19 mouse cellular contexts compared by ENCODE assay signal in the genomic region with DNA sequence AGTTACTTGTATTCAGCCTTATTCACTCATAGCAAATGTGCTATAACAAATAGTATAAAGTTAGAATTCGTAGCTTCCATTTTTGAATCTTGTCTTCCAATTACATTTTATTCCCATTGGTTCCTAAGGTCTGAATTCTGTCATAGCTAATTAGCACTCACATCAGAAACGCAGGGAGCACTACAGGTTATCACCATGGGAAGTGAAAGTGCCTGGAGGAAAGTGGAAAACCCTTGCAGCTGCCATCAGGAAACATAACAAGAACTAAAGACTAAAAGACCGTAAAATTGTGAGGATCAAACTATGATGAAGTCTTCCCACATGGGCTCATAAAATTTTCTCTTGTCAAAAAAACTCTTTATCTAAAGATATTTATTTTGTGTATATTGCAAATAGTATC.
DNase-seq lines count a peak whose midpoint lies in the region; ATAC-seq and TF ChIP-seq lines count a peak whose summit lies in the region.
"Had no signal": no experiment of that assay in that cellular context is flagged by ENCODE, and none has a peak within 500 bp of the region (broad histone marks: within the 10 kb centered on the region; RNA-seq: fewer than 3 reads in every experiment).

No protein-coding gene starts in this region.

- no peaks in the 10 kb centered on the region for H3K27me3 ChIP-seq in embryonic facial prominence, embryonic 14.5 days (replicated peaks; ENCODE audit: control insufficient read depth, insufficient read depth, low read length)
- H3K27me3 ChIP-seq in embryonic facial prominence, embryonic 10.5 days (replicated peaks; ENCODE audit: low read depth, poor library complexity, severe bottlenecking), result no peaks in the 10 kb centered on the region
- H3K27me3 ChIP-seq in midbrain, postnatal 0 days (ENCODE audit: insufficient read depth, low read length), result no peaks in the 10 kb centered on the region
- no peaks in the 10 kb centered on the region for H3K27me3 ChIP-seq in midbrain, embryonic 10.5 days (ENCODE audit: low read depth, poor library complexity, severe bottlenecking)
- no peaks in the 10 kb centered on the region for H3K27me3 ChIP-seq in liver, embryonic 11.5 days (replicated peaks; ENCODE audit: control insufficient read depth, insufficient read depth, low read length)
- H3K27me3 ChIP-seq: embryonic facial prominence, embryonic 12.5 days; forebrain, embryonic 12.5 days; hindbrain, embryonic 13.5 days; intestine, embryonic 15.5 days had no signal

- no peak for TF ChIP-seq CTCF in midbrain, postnatal 0 days (IDR thresholded peaks at IDR 0.05)

- H3K4me2 ChIP-seq in embryonic facial prominence, embryonic 14.5 days (ENCODE audit: low read depth, low read length), result no peak overlapping the region
- no peak overlapping the region for H3K4me2 ChIP-seq in midbrain, postnatal 0 days (ENCODE audit: low read depth, low read length, poor library complexity, severe bottlenecking)
- H3K4me2 ChIP-seq in liver, embryonic 11.5 days, result no peak overlapping the region
- H3K4me2 ChIP-seq: embryonic facial prominence, embryonic 12.5 days; forebrain, embryonic 12.5 days; hindbrain, embryonic 13.5 days; intestine, embryonic 15.5 days had no signal

- H3K9ac ChIP-seq in embryonic facial prominence, embryonic 14.5 days (ENCODE audit: low read depth, low read length), result no peak overlapping the region
- no peak overlapping the region for H3K9ac ChIP-seq in midbrain, postnatal 0 days (replicated peaks; ENCODE audit: low read length, poor library complexity, severe bottlenecking)
- H3K9ac ChIP-seq in liver, embryonic 11.5 days (ENCODE audit: low read depth, low read length), result no peak overlapping the region
- H3K9ac ChIP-seq: embryonic facial prominence, embryonic 12.5 days; forebrain, embryonic 12.5 days; hindbrain, embryonic 13.5 days; intestine, embryonic 15.5 days had no signal

- H3K9me3 ChIP-seq in embryonic facial prominence, embryonic 14.5 days (ENCODE audit: control insufficient read depth, low read length), result no peaks in the 10 kb centered on the region
- H3K9me3 ChIP-seq in embryonic facial prominence, embryonic 10.5 days, result no peaks in the 10 kb centered on the region
- H3K9me3 ChIP-seq in midbrain, postnatal 0 days (ENCODE audit: low read length), result no peaks in the 10 kb centered on the region
- no peaks in the 10 kb centered on the region for H3K9me3 ChIP-seq in midbrain, embryonic 10.5 days (replicated peaks)
- H3K9me3 ChIP-seq in liver, embryonic 11.5 days (ENCODE audit: control insufficient read depth, low read length), result no peaks in the 10 kb centered on the region
- H3K9me3 ChIP-seq: embryonic facial prominence, embryonic 12.5 days; forebrain, embryonic 12.5 days; heart, embryonic 10.5 days; hindbrain, embryonic 13.5 days; intestine, embryonic 15.5 days had no signal

- H3K36me3 ChIP-seq in embryonic facial prominence, embryonic 14.5 days (ENCODE audit: control insufficient read depth, insufficient read depth, low read length), result no peaks in the 10 kb centered on the region
- no peaks in the 10 kb centered on the region for H3K36me3 ChIP-seq in embryonic facial prominence, embryonic 10.5 days (replicated peaks)
- no peaks in the 10 kb centered on the region for H3K36me3 ChIP-seq in midbrain, postnatal 0 days (ENCODE audit: insufficient read depth, low read length)
- H3K36me3 ChIP-seq in midbrain, embryonic 10.5 days, result no peaks in the 10 kb centered on the region
- H3K36me3 ChIP-seq in liver, embryonic 11.5 days (ENCODE audit: control insufficient read depth, insufficient read depth, low read length), result no peaks in the 10 kb centered on the region
- H3K36me3 ChIP-seq: embryonic facial prominence, embryonic 12.5 days; forebrain, embryonic 12.5 days; heart, embryonic 10.5 days; hindbrain, embryonic 13.5 days; intestine, embryonic 15.5 days had no signal

- no peak overlapping the region for H3K4me3 ChIP-seq in embryonic facial prominence, embryonic 14.5 days (ENCODE audit: low read depth, low read length)
- no peak overlapping the region for H3K4me3 ChIP-seq in embryonic facial prominence, embryonic 10.5 days
- H3K4me3 ChIP-seq in midbrain, postnatal 0 days (ENCODE audit: low read depth, low read length), result no peak overlapping the region
- H3K4me3 ChIP-seq in midbrain, embryonic 10.5 days, result no peak overlapping the region
- no peak overlapping the region for H3K4me3 ChIP-seq in liver, embryonic 11.5 days (ENCODE audit: low read depth, low read length)
- H3K4me3 ChIP-seq: embryonic facial prominence, embryonic 12.5 days; forebrain, embryonic 12.5 days; heart, embryonic 10.5 days; hindbrain, embryonic 13.5 days; intestine, embryonic 15.5 days had no signal

- no peaks in the 10 kb centered on the region for H3K4me1 ChIP-seq in embryonic facial prominence, embryonic 14.5 days (ENCODE audit: control insufficient read depth, insufficient read depth, low read length)
- no peaks in the 10 kb centered on the region for H3K4me1 ChIP-seq in embryonic facial prominence, embryonic 10.5 days
- H3K4me1 ChIP-seq in midbrain, postnatal 0 days (ENCODE audit: insufficient read depth, low read length), result no peaks in the 10 kb centered on the region
- H3K4me1 ChIP-seq in midbrain, embryonic 10.5 days, result no peaks in the 10 kb centered on the region
- no peaks in the 10 kb centered on the region for H3K4me1 ChIP-seq in liver, embryonic 11.5 days (replicated peaks; ENCODE audit: control insufficient read depth, insufficient read depth, low read length)
- H3K4me1 ChIP-seq: embryonic facial prominence, embryonic 12.5 days; forebrain, embryonic 12.5 days; heart, embryonic 10.5 days; hindbrain, embryonic 13.5 days; intestine, embryonic 15.5 days had no signal

- no peak overlapping the region for H3K27ac ChIP-seq in embryonic facial prominence, embryonic 14.5 days (replicated peaks; ENCODE audit: low read depth, low read length)
- H3K27ac ChIP-seq in embryonic facial prominence, embryonic 10.5 days (replicated peaks), result no peak overlapping the region
- H3K27ac ChIP-seq in midbrain, postnatal 0 days (ENCODE audit: low read depth, low read length), result no peak overlapping the region
- H3K27ac ChIP-seq in midbrain, embryonic 10.5 days (replicated peaks), result no peak overlapping the region
- H3K27ac ChIP-seq in liver, embryonic 11.5 days (ENCODE audit: low read depth, low read length), result no peak overlapping the region
- H3K27ac ChIP-seq: embryonic facial prominence, embryonic 12.5 days; forebrain, embryonic 12.5 days; heart, embryonic 10.5 days; hindbrain, embryonic 13.5 days; intestine, embryonic 15.5 days had no signal

- peak; percentile 42 for DNase-seq in cerebellum, adult 9-10 months
- no peak for DNase-seq in cerebellum, postnatal 4 days (ENCODE audit: low spot score in 2 of 2)
- peak; percentile 1 for DNase-seq in embryonic facial prominence, embryonic 14.5 days (ENCODE audit: low spot score)
- no peak for DNase-seq in embryonic facial prominence, embryonic 10.5 days (ENCODE audit: low spot score)
- peak; percentile 36 for DNase-seq in midbrain, postnatal 0 days (ENCODE audit: low spot score)
- no peak for DNase-seq in midbrain, embryonic 10.5 days (ENCODE audit: low spot score)
- DNase-seq in liver, embryonic 11.5 days (ENCODE audit: low spot score), result no peak
- DNase-seq: adrenal gland, postnatal 10 days; embryo, embryonic 11 days; gastrocnemius, postnatal 10 days; heart, adult 18-20 months; heart, postnatal 10 days; heart, postnatal 4 days had no signal

- WGBS in embryonic facial prominence, embryonic 14.5 days, result 70% methylated on average over 3 of the region's 3 CpGs
- 81% methylated on average over 3 of the region's 3 CpGs for WGBS in embryonic facial prominence, embryonic 10.5 days
- 59% methylated on average over 3 of the region's 3 CpGs for WGBS in midbrain, postnatal 0 days
- 85% methylated on average over 3 of the region's 3 CpGs for WGBS in midbrain, embryonic 10.5 days
- WGBS in liver, embryonic 11.5 days, result 67% methylated on average over 3 of the region's 3 CpGs

- no peak for ATAC-seq in embryonic facial prominence, embryonic 14.5 days (ENCODE audit: low read depth)
- no peak for ATAC-seq in midbrain, postnatal 0 days (ENCODE audit: low FRiP score)
- ATAC-seq in liver, embryonic 11.5 days (replicated peaks; ENCODE audit: low FRiP score), result no peak
- ATAC-seq: forebrain, embryonic 16.5 days; intestine, embryonic 15.5 days had no signal

Comparison
In these comparisons a context has a peak if more than half of its experiments do, and no peak if none do; other contexts are left out.
1. DNase-seq: peak in cerebellum, adult 9-10 months (single experiment), embryonic facial prominence, embryonic 14.5 days (single experiment) and midbrain, postnatal 0 days (single experiment); none in cerebellum, postnatal 4 days (0 of 2), embryonic facial prominence, embryonic 10.5 days (single experiment), midbrain, embryonic 10.5 days (single experiment) and liver, embryonic 11.5 days (single experiment).